Mouse (Mus musculus) midbrain, embryonic 16.5 days (tissue): ENCODE data around the gene Fzd2. TPM values are rescaled to one million over a fixed set of nuclear protein-coding genes. Genes with fewer than 3 reads are reported as not detected.

Source experiments
- ATAC-seq: fragments of 200-750 bp; cut with Nextera tagmentation; 2 replicates; pipeline ENCODE4 v1.8.0; 2017; ENCODE audit warnings: moderate TSS enrichment
- H3K27ac ChIP-seq: fragments of 300-500 bp; sonication (generic); 2 replicates; pipeline ENCODE4 v1.5.1; 2014; ENCODE audit warnings: mild to moderate bottlenecking, low read length, mixed read lengths
- H3K27me3 ChIP-seq: fragments of 300-500 bp; sonication (generic); 2 replicates; pipeline ENCODE4 v1.6.1; 2014; ENCODE audit warnings: low read depth, low read length, mixed read lengths; ENCODE audit not compliant: control insufficient read depth, insufficient read depth
- H3K36me3 ChIP-seq: fragments of 300-500 bp; sonication (generic); 2 replicates; pipeline ENCODE4 v1.6.1; 2014; ENCODE audit warnings: mild to moderate bottlenecking, low read length, moderate library complexity, mixed read lengths; ENCODE audit not compliant: control insufficient read depth, insufficient read depth
- H3K4me1 ChIP-seq: fragments of 300-500 bp; sonication (generic); 2 replicates; pipeline ENCODE4 v1.6.1; 2014; ENCODE audit warnings: mild to moderate bottlenecking, low read length, mixed read lengths; ENCODE audit not compliant: control insufficient read depth, insufficient read depth
- H3K4me2 ChIP-seq: fragments of 300-500 bp; sonication (generic); 2 replicates; pipeline ENCODE4 v1.6.1; 2014; ENCODE audit warnings: mild to moderate bottlenecking, low read length, mixed read lengths
- H3K4me3 ChIP-seq: fragments of 300-500 bp; sonication (generic); 2 replicates; pipeline ENCODE4 v1.5.1; 2014; ENCODE audit warnings: low read depth, mild to moderate bottlenecking, low read length, moderate library complexity, mixed read lengths
- H3K9ac ChIP-seq: fragments of 300-500 bp; sonication (generic); 2 replicates; pipeline ENCODE4 v1.6.1; 2014; ENCODE audit warnings: low read depth, low read length, mixed read lengths
- H3K9me3 ChIP-seq: fragments of 300-500 bp; sonication (generic); replicated peaks from 2 replicates; pipeline ENCODE4 v1.6.1; 2014; ENCODE audit warnings: mild to moderate bottlenecking, low read length, mixed read lengths; ENCODE audit not compliant: control insufficient read depth, poor library complexity, severe bottlenecking
- WGBS: fragments of 180-500 bp; shearing (Covaris S2); extraction: QIAGEN DNeasy Blood & Tissue Kit; methylation state at CpG from one replicate; pipeline ENCODE4 v1.1.7; 2014; 5-methylcytosine and 5-hydroxymethylcytosine counted together
- polyA plus RNA-seq: library from polyadenylated mRNA; unstranded; fragments of >200 nt; fragmentation: Nextera tagmentation; extraction: Ambion mirVana; gene quantifications from 2 replicates; pipeline ENCODE4 v1.2.1, GENCODE M21; 2015

The Fzd2 gene
- polyA plus RNA-seq, 1 experiment from 2014 or later, result 3.9 TPM

DNA sequence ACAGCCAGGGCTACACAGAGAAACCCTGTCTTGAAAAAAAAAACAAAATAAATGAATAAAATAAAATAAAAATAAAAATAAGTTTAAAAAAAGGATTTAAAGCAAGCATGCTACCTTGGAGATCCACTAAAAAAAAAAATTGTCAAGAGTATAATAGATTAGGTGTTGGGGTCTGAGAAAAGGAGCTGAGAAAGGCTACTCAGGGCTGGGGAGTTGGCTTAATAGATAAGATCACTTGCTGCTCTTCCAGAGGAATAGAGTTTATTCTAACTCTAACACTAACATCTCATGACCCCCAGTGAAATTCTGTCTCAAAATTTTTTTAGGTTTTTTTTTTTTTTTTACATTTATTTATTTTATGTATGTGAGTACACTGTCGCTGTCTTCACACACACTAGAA, 37.9 kb upstream of the Fzd2 start:
- Histone ChIP-seq H3K27ac (no peak overlapping the region), H3K27me3 (no peaks in the 10 kb centered on the region), H3K4me3 (no peak overlapping the region), H3K9ac (no peak overlapping the region), H3K4me2 (no peak overlapping the region), H3K4me1 (no peaks in the 10 kb centered on the region), H3K36me3 (no peaks in the 10 kb centered on the region), H3K9me3 (no peaks in the 10 kb centered on the region)
- WGBS, result 96% methylated on average over 1 of the region's 1 CpGs
- ATAC-seq, result no peak

DNA sequence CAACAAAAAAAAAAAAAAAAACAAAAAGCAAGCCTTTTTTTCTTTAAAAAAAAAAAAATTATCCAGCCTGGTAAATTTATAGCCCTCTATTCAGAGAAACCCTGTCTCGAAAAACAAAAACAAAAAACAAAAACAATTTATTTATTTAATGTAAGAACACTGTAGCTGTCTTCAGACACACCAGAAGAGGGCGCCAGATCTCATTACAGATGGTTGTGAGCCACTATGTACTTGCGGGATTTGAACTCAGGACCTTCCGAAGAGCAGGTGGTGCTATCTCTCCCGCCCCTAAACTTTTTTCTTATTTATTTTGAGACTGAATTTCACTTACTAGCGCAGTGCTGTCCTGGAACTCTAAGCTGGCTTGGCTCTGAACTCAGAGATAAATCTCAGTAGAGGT, 37.0 kb upstream of the Fzd2 start:
- Histone ChIP-seq H3K9me3 (no peaks in the 10 kb centered on the region), H3K4me3 (no peak overlapping the region), H3K9ac (no peak overlapping the region), H3K36me3 (no peaks in the 10 kb centered on the region), H3K27ac (no peak overlapping the region), H3K4me2 (no peak overlapping the region), H3K4me1 (no peaks in the 10 kb centered on the region), H3K27me3 (no peaks in the 10 kb centered on the region)
- ATAC-seq, result no peak
- 86% methylated on average over 6 of the region's 6 CpGs for WGBS

DNA sequence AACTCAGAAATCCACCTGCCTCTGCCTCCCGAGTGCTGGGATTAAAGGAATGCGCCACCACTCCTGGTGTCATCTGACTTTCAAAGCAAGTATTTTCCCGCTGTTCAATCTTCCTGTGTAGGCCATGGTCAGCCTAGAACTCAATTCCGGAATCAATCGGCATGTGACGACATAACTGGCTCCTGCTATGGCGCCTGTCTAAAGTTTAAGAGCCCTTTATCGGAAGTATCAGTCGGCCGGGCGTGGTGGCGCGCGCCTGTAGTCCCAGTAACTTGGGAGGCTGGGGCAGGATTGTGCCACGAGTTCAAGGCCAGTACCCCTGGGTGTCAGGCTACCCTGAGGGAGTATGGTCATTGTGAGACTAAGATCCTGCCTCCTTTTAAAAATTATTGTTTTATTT, 36.5 kb upstream of the Fzd2 start:
- H3K4me1 ChIP-seq, result no peaks in the 10 kb centered on the region
- H3K9ac ChIP-seq, result no peak overlapping the region
- H3K27me3 ChIP-seq, result no peaks in the 10 kb centered on the region
- H3K27ac ChIP-seq, result no peak overlapping the region
- no peaks in the 10 kb centered on the region for H3K36me3 ChIP-seq
- no peaks in the 10 kb centered on the region for H3K9me3 ChIP-seq
- 95% methylated on average over 15 of the region's 15 CpGs for WGBS
- no peak overlapping the region for H3K4me2 ChIP-seq
- no peak overlapping the region for H3K4me3 ChIP-seq
- no peak for ATAC-seq

DNA sequence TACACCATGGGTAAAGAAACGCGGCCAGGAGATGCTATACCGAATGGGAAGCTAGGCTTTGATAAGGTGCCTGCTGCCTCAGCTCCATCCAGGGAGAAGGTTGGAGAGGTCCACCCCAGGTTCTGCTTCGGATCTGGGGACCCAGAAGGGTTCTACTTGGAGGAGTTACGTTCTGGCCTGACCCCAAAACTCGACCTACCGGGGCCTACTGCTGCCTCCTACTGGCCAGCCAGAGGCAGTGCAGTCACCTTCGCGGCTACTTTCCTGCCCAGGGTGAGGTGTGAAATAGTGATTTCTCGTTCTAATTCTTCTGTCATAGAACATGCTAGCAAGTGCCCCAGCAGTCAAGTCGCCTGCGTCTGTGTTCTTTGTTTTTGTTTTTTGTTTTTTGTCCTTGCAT, 36.0 kb upstream of the Fzd2 start:
- Histone ChIP-seq H3K27ac (no peak overlapping the region), H3K4me3 (no peak overlapping the region), H3K4me1 (peaks cover 2% of the 10 kb centered on the region), H3K9ac (no peak overlapping the region), H3K9me3 (no peaks in the 10 kb centered on the region), H3K36me3 (no peaks in the 10 kb centered on the region), H3K27me3 (no peaks in the 10 kb centered on the region), H3K4me2 (no peak overlapping the region)
- ATAC-seq, result no peak
- WGBS, result 76% methylated on average over 12 of the region's 12 CpGs

DNA sequence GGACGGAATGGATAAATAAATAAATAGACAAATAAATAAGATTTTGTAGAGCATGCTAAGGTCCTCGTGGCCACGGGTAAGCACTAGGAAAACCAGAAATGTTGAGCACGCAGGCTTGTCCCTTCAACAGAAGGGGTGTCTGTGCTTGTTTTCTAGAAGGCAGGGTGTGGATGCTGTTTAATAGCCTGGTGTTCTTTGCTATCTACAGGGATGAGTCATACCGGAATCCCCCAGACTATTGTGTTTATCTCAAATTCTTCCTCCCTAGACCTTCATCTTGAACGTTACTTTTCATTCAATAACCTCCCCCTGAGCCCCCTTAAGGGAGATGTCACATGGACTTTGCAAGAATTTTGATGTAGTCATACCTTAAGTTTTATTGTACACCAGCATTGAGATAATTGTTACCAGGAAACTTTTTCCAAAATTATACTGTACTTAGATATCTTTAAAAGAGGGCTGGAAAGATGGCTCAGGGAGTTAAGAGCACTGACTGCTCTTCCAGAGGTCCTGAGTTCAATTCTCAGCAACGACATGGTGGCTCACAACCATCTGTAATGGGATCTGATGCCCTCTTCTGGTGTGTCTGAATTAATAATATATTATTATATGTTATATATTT, 35.3 kb upstream of the Fzd2 start:
- no peak for ATAC-seq
- 83% methylated on average over 7 of the region's 7 CpGs for WGBS
- no peak overlapping the region for H3K4me2 ChIP-seq
- no peaks in the 10 kb centered on the region for H3K9me3 ChIP-seq
- no peak overlapping the region for H3K4me3 ChIP-seq
- H3K36me3 ChIP-seq, result no peaks in the 10 kb centered on the region
- H3K27ac ChIP-seq, result no peak overlapping the region
- peaks cover 4% of the 10 kb centered on the region for H3K4me1 ChIP-seq
- H3K27me3 ChIP-seq, result no peaks in the 10 kb centered on the region
- no peak overlapping the region for H3K9ac ChIP-seq

DNA sequence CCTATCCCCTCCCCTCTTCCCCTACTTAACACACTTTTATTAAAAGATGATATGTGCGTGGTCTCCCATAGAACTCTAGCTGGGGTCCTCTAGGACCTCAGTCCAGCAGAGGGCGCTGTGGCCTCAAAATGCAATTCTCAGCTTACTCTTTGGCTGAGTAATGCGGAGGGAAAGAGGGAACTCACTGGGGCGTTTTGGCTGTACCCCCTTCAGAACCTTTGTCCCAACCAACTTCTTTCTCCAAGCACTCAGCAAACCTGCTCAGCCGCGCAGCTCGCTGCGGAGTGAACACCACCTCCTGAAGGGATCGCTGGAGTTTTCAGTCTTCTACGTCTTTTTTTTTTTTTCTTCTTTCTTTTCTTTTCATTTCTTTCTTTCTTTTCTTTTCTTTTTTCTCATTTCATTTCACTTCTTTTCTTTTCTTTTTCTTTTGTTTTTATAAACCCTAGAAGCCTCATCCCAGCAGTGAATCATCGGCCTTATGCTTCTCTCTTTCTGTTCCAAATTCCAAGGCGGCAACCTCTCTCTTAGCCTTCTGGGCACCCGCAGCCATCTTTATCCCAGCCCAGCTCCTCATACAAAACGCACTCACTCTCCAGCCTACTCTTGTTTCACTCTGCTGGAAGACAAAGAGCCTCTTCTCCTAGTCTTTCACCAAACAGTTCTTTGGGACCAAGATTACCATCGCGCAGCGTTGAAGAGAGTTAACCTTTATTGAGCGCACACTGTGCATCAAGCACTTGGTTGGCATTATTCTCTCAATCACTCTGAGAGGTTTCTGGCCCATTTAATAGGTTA, 31.1 kb upstream of the Fzd2 start:
- Histone ChIP-seq H3K36me3 (no peaks in the 10 kb centered on the region), H3K4me2 (peak overlapping the region; percentile 70), H3K27me3 (no peaks in the 10 kb centered on the region), H3K27ac (no peak overlapping the region), H3K4me3 (peak overlapping the region; percentile 37), H3K4me1 (peaks cover 4% of the 10 kb centered on the region), H3K9ac (peak overlapping the region; percentile 42; the same call in 1 of the 2 replicates), H3K9me3 (no peaks in the 10 kb centered on the region)
- ATAC-seq, result no peak
- 6% methylated on average over 18 of the region's 18 CpGs for WGBS

DNA sequence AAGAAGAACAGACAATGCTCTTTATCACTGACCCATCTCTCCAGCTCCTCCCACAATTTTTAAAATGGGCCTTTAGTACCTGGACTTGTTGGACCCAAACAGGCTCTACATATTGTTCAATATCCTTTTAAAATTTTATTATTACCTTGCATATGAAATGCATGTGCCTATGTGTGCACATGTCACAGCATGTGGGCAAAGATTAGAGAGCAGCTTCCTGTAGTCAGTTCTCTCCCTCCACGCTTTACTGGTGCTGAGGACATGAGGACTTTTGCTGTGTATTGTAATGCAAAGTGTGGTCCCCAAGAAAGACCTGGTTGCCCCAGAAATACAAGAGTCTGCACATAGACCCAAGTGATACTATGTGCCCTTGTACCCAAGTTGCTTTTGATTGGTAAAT, 29.2 kb upstream of the Fzd2 start:
- Histone ChIP-seq H3K36me3 (no peaks in the 10 kb centered on the region), H3K4me1 (peaks cover 8% of the 10 kb centered on the region), H3K4me3 (no peak overlapping the region), H3K9ac (no peak overlapping the region), H3K9me3 (no peaks in the 10 kb centered on the region), H3K27me3 (no peaks in the 10 kb centered on the region), H3K27ac (no peak overlapping the region), H3K4me2 (no peak overlapping the region)
- WGBS, result 48% methylated on average over 1 of the region's 1 CpGs
- no peak for ATAC-seq

DNA sequence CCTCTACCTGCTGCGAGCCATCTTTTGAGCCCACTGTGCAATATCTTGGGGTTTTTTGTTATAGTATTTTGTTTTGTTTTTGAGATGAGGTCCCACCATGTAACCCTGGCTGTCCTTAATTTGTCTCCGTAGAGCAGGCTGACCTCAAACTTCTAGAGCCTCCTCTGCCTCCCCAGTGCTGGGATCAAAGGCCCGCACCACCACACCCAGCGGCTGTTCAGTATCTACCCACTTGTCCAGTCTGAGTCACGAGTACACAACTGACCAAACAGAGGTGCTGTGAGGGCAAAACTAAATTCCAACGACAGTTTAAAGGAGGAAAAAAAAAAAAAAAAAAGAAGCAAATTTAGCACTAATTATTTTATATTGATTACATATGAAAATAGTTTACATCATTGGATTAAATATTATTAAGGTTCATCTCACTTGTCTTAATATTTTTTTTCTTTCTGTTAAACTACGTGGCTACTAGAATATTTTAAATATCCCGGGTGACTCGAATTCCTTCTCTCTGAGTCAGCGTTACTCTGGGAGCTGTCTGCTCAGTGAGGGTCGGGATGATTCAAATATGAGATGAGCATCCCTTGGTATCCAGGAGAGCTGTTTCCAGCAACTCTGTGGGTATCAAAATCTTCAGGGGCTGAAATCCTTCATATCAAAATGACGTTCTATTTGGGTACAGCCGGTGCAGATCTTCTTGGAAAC, 28.0 kb upstream of the Fzd2 start:
- WGBS, result 66% methylated on average over 13 of the region's 13 CpGs
- Histone ChIP-seq H3K36me3 (no peaks in the 10 kb centered on the region), H3K4me2 (no peak overlapping the region), H3K27ac (no peak overlapping the region), H3K9me3 (no peaks in the 10 kb centered on the region), H3K27me3 (no peaks in the 10 kb centered on the region), H3K4me1 (peaks cover 8% of the 10 kb centered on the region), H3K4me3 (no peak overlapping the region), H3K9ac (no peak overlapping the region)
- ATAC-seq, result no peak
